Mouse (Mus musculus) lung, embryonic 16.5 days (tissue): ENCODE results near the gene Sprr3. TPM values are rescaled to one million over a fixed set of nuclear protein-coding genes. Genes with fewer than 3 reads are reported as not detected.
"Not testable (repeated sequence)": the region's sequence is repeated elsewhere in the genome, so short reads cannot be mapped to it uniquely, and the experiment has no call there.

Experiments used
- ATAC-seq: fragments of 200-750 bp; cut with Nextera tagmentation; 2 replicates; pipeline ENCODE4 v1.8.0; 2017; ENCODE audit warnings: low read depth, mild to moderate bottlenecking, moderate library complexity
- H3K27ac ChIP-seq: fragments of 300-500 bp; sonication (generic); 2 replicates; pipeline ENCODE4 v1.5.1; 2014; ENCODE audit warnings: mild to moderate bottlenecking, control low read depth, low read length
- H3K27me3 ChIP-seq: fragments of 300-500 bp; sonication (generic); 2 replicates; pipeline ENCODE4 v1.6.1; 2014; ENCODE audit warnings: low read depth, low read length, mixed read lengths; ENCODE audit not compliant: control insufficient read depth, insufficient read depth
- H3K36me3 ChIP-seq: fragments of 300-500 bp; sonication (generic); 2 replicates; pipeline ENCODE4 v1.6.1; 2014; ENCODE audit warnings: low read length; ENCODE audit not compliant: control insufficient read depth, insufficient read depth
- H3K4me1 ChIP-seq: fragments of 300-500 bp; sonication (generic); replicated peaks from 2 replicates; pipeline ENCODE4 v1.6.1; 2014; ENCODE audit warnings: low read length, mixed read lengths; ENCODE audit not compliant: control insufficient read depth, insufficient read depth
- H3K4me2 ChIP-seq: fragments of 300-500 bp; sonication (generic); 2 replicates; pipeline ENCODE4 v1.6.1; 2014; ENCODE audit warnings: low read depth, low read length, control low read depth
- H3K4me3 ChIP-seq: fragments of 300-500 bp; sonication (generic); 2 replicates; pipeline ENCODE4 v1.5.1; 2014; ENCODE audit warnings: mild to moderate bottlenecking, low read length, control low read depth
- H3K9ac ChIP-seq: fragments of 300-500 bp; sonication (generic); 2 replicates; pipeline ENCODE4 v1.6.1; 2014; ENCODE audit warnings: low read length, control low read depth
- H3K9me3 ChIP-seq: fragments of 300-500 bp; sonication (generic); 2 replicates; pipeline ENCODE4 v1.6.1; 2016; ENCODE audit warnings: low read length; ENCODE audit not compliant: control insufficient read depth
- WGBS: fragments of 180-500 bp; shearing (Covaris S2); extraction: QIAGEN DNeasy Blood & Tissue Kit; methylation state at CpG from one replicate; pipeline ENCODE4 v1.1.7; 2014; 5-methylcytosine and 5-hydroxymethylcytosine counted together
- polyA plus RNA-seq: library from polyadenylated mRNA; unstranded; fragments of >200 nt; fragmentation: Nextera tagmentation; extraction: Ambion mirVana; gene quantifications from 2 replicates; pipeline ENCODE4 v1.2.1, GENCODE M21; 2015

The Sprr3 gene
- not detected in 2 replicates for polyA plus RNA-seq

- Histone ChIP-seq H3K9ac (no peak within 1 kb of the TSS), H3K27me3 (no peaks in the 10 kb centered on the region), H3K36me3 (no peaks in the 10 kb centered on the region), H3K4me2 (no peak within 1 kb of the TSS), H3K27ac (no peak within 1 kb of the TSS), H3K9me3 (no peaks in the 10 kb centered on the region), H3K4me1 (no peaks in the 10 kb centered on the region), H3K4me3 (no peak within 1 kb of the TSS)
- ATAC-seq = no peak
- WGBS = 56% methylated on average over 2 of the region's 2 CpGs
Observed at GRCm38 (mm10) chr3:92458620-92459019, at the start of gene Sprr3. Sprr3 (minus strand) TSS chr3:92458720.

- no peaks in the 10 kb centered on the region for H3K36me3 ChIP-seq
- WGBS = 58% methylated on average over 1 of the region's 1 CpGs
- no peak overlapping the region for H3K27ac ChIP-seq
- no peak overlapping the region for H3K4me2 ChIP-seq
- H3K4me1 ChIP-seq = no peaks in the 10 kb centered on the region
- H3K9ac ChIP-seq = no peak overlapping the region
- ATAC-seq = no peak
- H3K27me3 ChIP-seq = no peaks in the 10 kb centered on the region
- no peaks in the 10 kb centered on the region for H3K9me3 ChIP-seq
- no peak overlapping the region for H3K4me3 ChIP-seq
Observed at GRCm38 (mm10) chr3:92508185-92508584, 49.7 kb upstream of the Sprr3 start.

GRCm38 (mm10) chr3:92503528-92503927, 45.0 kb upstream of the Sprr3 start:
- Histone ChIP-seq H3K36me3 (no peaks in the 10 kb centered on the region), H3K4me1 (no peaks in the 10 kb centered on the region), H3K9me3 (no peaks in the 10 kb centered on the region), H3K4me2 (no peak overlapping the region), H3K9ac (no peak overlapping the region), H3K27ac (no peak overlapping the region), H3K27me3 (no peaks in the 10 kb centered on the region), H3K4me3 (no peak overlapping the region)
- no peak for ATAC-seq

- no peaks in the 10 kb centered on the region for H3K4me1 ChIP-seq
- 90% methylated on average over 1 of the region's 1 CpGs for WGBS
- no peak within 1 kb of the TSS for H3K9ac ChIP-seq
- H3K36me3 ChIP-seq = no peaks in the 10 kb centered on the region
- H3K9me3 ChIP-seq = no peaks in the 10 kb centered on the region
- H3K27ac ChIP-seq = no peak within 1 kb of the TSS
- no peaks in the 10 kb centered on the region for H3K27me3 ChIP-seq
- no peak within 1 kb of the TSS for H3K4me3 ChIP-seq
- no peak within 1 kb of the TSS for H3K4me2 ChIP-seq
- no peak for ATAC-seq
Observed at GRCm38 (mm10) chr3:92500393-92500792, 41.9 kb upstream of the Sprr3 start, which contains the start of gene Sprr4. Sprr4 (minus strand) TSS chr3:92500493.

GRCm38 (mm10) chr3:92490262-92490661, 31.7 kb upstream of the Sprr3 start:
- not testable (repeated sequence) for H3K27me3 ChIP-seq, H3K36me3 ChIP-seq, H3K4me2 ChIP-seq, H3K9ac ChIP-seq, ATAC-seq, H3K4me1 ChIP-seq, H3K9me3 ChIP-seq, H3K4me3 ChIP-seq, H3K27ac ChIP-seq

- H3K9ac ChIP-seq = no peak overlapping the region
- 0 out of 2 replicates have a peak overlapping the region, but pooled peaks have one; percentile 10 for H3K27ac ChIP-seq
- H3K27me3 ChIP-seq = no peaks in the 10 kb centered on the region
- H3K4me3 ChIP-seq = no peak overlapping the region
- no peaks in the 10 kb centered on the region for H3K4me1 ChIP-seq
- H3K9me3 ChIP-seq = no peaks in the 10 kb centered on the region
- H3K4me2 ChIP-seq = no peak overlapping the region
- 27% methylated on average over 1 of the region's 1 CpGs for WGBS
- ATAC-seq = peak; percentile 83
- H3K36me3 ChIP-seq = no peaks in the 10 kb centered on the region
Observed at GRCm38 (mm10) chr3:92486307-92486706, 27.8 kb upstream of the Sprr3 start.

- no peaks in the 10 kb centered on the region for H3K9me3 ChIP-seq
- H3K36me3 ChIP-seq = no peaks in the 10 kb centered on the region
- H3K27ac ChIP-seq = 0 out of 2 replicates have a peak within 1 kb of the TSS, but pooled peaks have one; percentile 10
- H3K4me3 ChIP-seq = no peak within 1 kb of the TSS
- H3K27me3 ChIP-seq = no peaks in the 10 kb centered on the region
- no peak within 1 kb of the TSS for H3K9ac ChIP-seq
- H3K4me1 ChIP-seq = no peaks in the 10 kb centered on the region
- ATAC-seq = no peak
- H3K4me2 ChIP-seq = no peak within 1 kb of the TSS
Observed at GRCm38 (mm10) chr3:92485863-92486262, 27.3 kb upstream of the Sprr3 start, which contains the start of gene Sprr1a. Sprr1a (minus strand) TSS chr3:92485895.

- not testable (repeated sequence) for H3K4me2 ChIP-seq, H3K36me3 ChIP-seq, H3K27me3 ChIP-seq, H3K9me3 ChIP-seq, ATAC-seq, H3K9ac ChIP-seq, H3K4me1 ChIP-seq, H3K27ac ChIP-seq, H3K4me3 ChIP-seq
Observed at GRCm38 (mm10) chr3:92481249-92481648, 22.7 kb upstream of the Sprr3 start.

- no peak overlapping the region for H3K4me2 ChIP-seq
- no peak overlapping the region for H3K9ac ChIP-seq
- H3K9me3 ChIP-seq = no peaks in the 10 kb centered on the region
- no peaks in the 10 kb centered on the region for H3K36me3 ChIP-seq
- H3K27ac ChIP-seq = no peak overlapping the region
- H3K4me3 ChIP-seq = no peak overlapping the region
- H3K27me3 ChIP-seq = no peaks in the 10 kb centered on the region
- ATAC-seq = no peak
- no peaks in the 10 kb centered on the region for H3K4me1 ChIP-seq
- WGBS = 72% methylated on average over 2 of the region's 2 CpGs
Observed at GRCm38 (mm10) chr3:92470111-92470510, 11.6 kb upstream of the Sprr3 start.

GRCm38 (mm10) chr3:92467424-92467823, 8.9 kb upstream of the Sprr3 start:
- Histone ChIP-seq H3K4me1 (no peaks in the 10 kb centered on the region), H3K4me3 (no peak overlapping the region), H3K9me3 (no peaks in the 10 kb centered on the region), H3K36me3 (no peaks in the 10 kb centered on the region), H3K4me2 (no peak overlapping the region), H3K9ac (no peak overlapping the region), H3K27ac (no peak overlapping the region), H3K27me3 (no peaks in the 10 kb centered on the region)
- no peak for ATAC-seq
